Mouse (Mus musculus): ENCODE results near the gene Lgals9. TPM values are rescaled to one million over a fixed set of nuclear protein-coding genes. Genes with fewer than 3 reads are reported as not detected.

Gene Lgals9
- polyA plus RNA-seq (2017; shearing (Covaris generic)), result 328 TPM

GRCm38 (mm10) chr11:78984483-78985177 is at the start of gene Lgals9:
Gene Lgals9, minus strand, starts transcription at chr11:78984946.

GRCm38 (mm10) chr11:78920411-78920939 is 64.3 kb downstream of the Lgals9 start, which contains the start of gene Nos2:
Gene Nos2, plus strand, starts transcription at chr11:78920787.

Other genes starting within 250 kb of the Lgals9 start
- gene Ccnq, start 233.2 kb downstream of the Lgals9 start, polyA plus RNA-seq (2017; shearing (Covaris generic)), result 39.2 TPM
- 29.2 TPM for gene Lyrm9, start 158.4 kb downstream of the Lgals9 start, polyA plus RNA-seq (2017; shearing (Covaris generic))
- gene Nos2, start 64.2 kb downstream of the Lgals9 start, polyA plus RNA-seq (2017; shearing (Covaris generic)), result not detected
- 2.6 TPM for gene Ksr1, start 161.5 kb upstream of the Lgals9 start, polyA plus RNA-seq (2017; shearing (Covaris generic))

All from CD4-positive, CD25-positive, alpha-beta regulatory T cell, adult 9 weeks (primary cell).